Mouse (Mus musculus) embryonic fibroblast, embryonic 13.5 days (primary cell): Measurements from ENCODE around the gene Maats1.

Experiments used
- CTCF ChIP-seq: IDR thresholded peaks from 2 replicates; pipeline ENCODE4 v1.5.1; 2011; ENCODE audit warnings: mild to moderate bottlenecking, control low read depth, low read length, moderate library complexity, borderline replicate concordance; ENCODE audit not compliant: insufficient read depth
- POLR2A ChIP-seq: IDR thresholded peaks from 2 replicates; pipeline ENCODE4 v1.6.1; 2011; ENCODE audit warnings: low read depth, mild to moderate bottlenecking, control low read depth, low read length, moderate library complexity

DNA sequence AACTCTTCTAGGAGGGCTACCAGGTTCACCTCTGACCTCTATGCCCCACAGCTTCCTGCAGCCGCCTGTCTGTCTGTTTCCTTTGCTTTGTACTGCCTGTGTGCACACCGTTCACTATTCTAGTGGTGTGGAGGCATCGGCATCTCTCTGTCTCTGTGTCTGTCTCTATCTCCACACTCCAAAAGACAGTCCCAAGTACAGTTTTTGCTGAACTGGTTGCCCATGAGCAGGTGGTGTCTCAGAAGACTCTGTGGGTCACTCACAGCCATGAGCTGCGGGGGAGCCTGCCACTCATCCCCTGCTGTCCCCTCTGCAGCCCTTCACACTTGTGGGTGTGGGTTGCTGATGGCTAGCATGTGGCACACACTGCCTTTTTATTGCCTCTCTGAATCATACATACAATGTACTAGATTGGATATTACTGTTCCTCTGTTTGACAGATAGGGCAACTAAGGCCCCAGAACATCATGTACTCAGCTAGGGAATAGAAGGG, 28.1 kb upstream of the Maats1 start:
- TF ChIP-seq CTCF (no peak), POLR2A (no peak)
